Mouse (Mus musculus) neural tube, embryonic 13.5 days (tissue): Measurements from ENCODE around the gene Gprc5b. TPM values are rescaled to one million over a fixed set of nuclear protein-coding genes. Genes with fewer than 3 reads are reported as not detected.
A peak's percentile ranks its signal among the peaks of the same experiment; 100 is the strongest.

ENCODE experiments used
- ATAC-seq: fragments of 200-750 bp; cut with Nextera tagmentation; 2 replicates; pipeline ENCODE4 v1.8.0; 2017; ENCODE audit warnings: low read depth, mild to moderate bottlenecking, moderate TSS enrichment, moderate library complexity
- H3K27ac ChIP-seq: fragments of 300-500 bp; sonication (generic); replicated peaks from 2 replicates; pipeline ENCODE4 v1.5.1; 2015; ENCODE audit warnings: moderate library complexity, mild to moderate bottlenecking, inconsistent platforms
- H3K27me3 ChIP-seq: fragments of 300-500 bp; sonication (generic); 2 replicates; pipeline ENCODE4 v1.6.1; 2015; ENCODE audit warnings: mild to moderate bottlenecking, inconsistent platforms
- H3K36me3 ChIP-seq: fragments of 300-500 bp; sonication (generic); 2 replicates; pipeline ENCODE4 v1.6.1; 2015; ENCODE audit warnings: mild to moderate bottlenecking, inconsistent platforms
- H3K4me1 ChIP-seq: fragments of 300-500 bp; sonication (generic); replicated peaks from 2 replicates; pipeline ENCODE4 v1.6.1; 2015; ENCODE audit warnings: inconsistent platforms
- H3K4me2 ChIP-seq: fragments of 300-500 bp; sonication (generic); 2 replicates; pipeline ENCODE4 v1.6.1; 2015; ENCODE audit warnings: inconsistent platforms, mild to moderate bottlenecking, moderate library complexity
- H3K4me3 ChIP-seq: fragments of 300-500 bp; sonication (generic); 2 replicates; pipeline ENCODE4 v1.5.1; 2015; ENCODE audit warnings: mild to moderate bottlenecking, inconsistent platforms
- H3K9ac ChIP-seq: fragments of 300-500 bp; sonication (generic); 2 replicates; pipeline ENCODE4 v1.6.1; 2015; ENCODE audit warnings: moderate library complexity, mild to moderate bottlenecking, inconsistent platforms
- H3K9me3 ChIP-seq: fragments of 300-500 bp; sonication (generic); 2 replicates; pipeline ENCODE4 v1.6.1; 2016; ENCODE audit warnings: inconsistent platforms
- WGBS: fragments of 180-500 bp; shearing (Covaris S2); methylation state at CpG from one replicate; pipeline ENCODE4 v1.1.7; 2015; 5-methylcytosine and 5-hydroxymethylcytosine counted together
- polyA plus RNA-seq: library from polyadenylated mRNA; unstranded; fragments of >200 nt; fragmentation: Nextera tagmentation; extraction: Ambion mirVana; gene quantifications from 2 replicates; pipeline ENCODE4 v1.2.1, GENCODE M21; 2015

Gprc5b gene
- polyA plus RNA-seq, 1 experiment from 2014 or later: 6.9 TPM

- peak; percentile 12; the same call in 1 of the 2 replicates for ATAC-seq
- Histone ChIP-seq H3K27ac (no peak overlapping the region), H3K27me3 (peaks cover 4% of the 10 kb centered on the region; the same call in 1 of the 2 replicates), H3K36me3 (no peaks in the 10 kb centered on the region), H3K4me2 (peak overlapping the region; percentile 71), H3K9me3 (no peaks in the 10 kb centered on the region), H3K4me3 (no peak overlapping the region), H3K4me1 (peaks cover 45% of the 10 kb centered on the region), H3K9ac (no peak overlapping the region)
- 10% methylated on average over 13 of the region's 13 CpGs for WGBS
These were observed 1.3 kb upstream of the Gprc5b start for GRCm38 (mm10) chr7:118996137-118996837.

- Histone ChIP-seq H3K9me3 (no peaks in the 10 kb centered on the region), H3K4me1 (peaks cover 52% of the 10 kb centered on the region), H3K27me3 (peaks cover 4% of the 10 kb centered on the region; the same call in 1 of the 2 replicates), H3K9ac (peak overlapping the region; percentile 77), H3K4me3 (peak overlapping the region; percentile 61), H3K27ac (no peak overlapping the region), H3K36me3 (no peaks in the 10 kb centered on the region), H3K4me2 (peak overlapping the region; percentile 71)
- 13% methylated on average over 14 of the region's 14 CpGs for WGBS
- peak; percentile 20 for ATAC-seq
These were observed 660 bp upstream of the Gprc5b start for GRCm38 (mm10) chr7:118995671-118996070.

GRCm38 (mm10) chr7:118994231-118994842 lies 674 bp downstream of the Gprc5b start:
- Histone ChIP-seq H3K4me1 (peaks cover 65% of the 10 kb centered on the region), H3K4me3 (peak overlapping the region; percentile 61), H3K9me3 (no peaks in the 10 kb centered on the region), H3K27ac (peak overlapping the region; percentile 82), H3K4me2 (peak overlapping the region; percentile 71), H3K27me3 (peaks cover 4% of the 10 kb centered on the region; the same call in 1 of the 2 replicates), H3K36me3 (no peaks in the 10 kb centered on the region), H3K9ac (peak overlapping the region; percentile 77)
- 1% methylated on average over 21 of the region's 21 CpGs for WGBS
- ATAC-seq: peak; percentile 23

GRCm38 (mm10) chr7:118993597-118994230 lies 1.3 kb downstream of the Gprc5b start:
- Histone ChIP-seq H3K27me3 (peaks cover 4% of the 10 kb centered on the region; the same call in 1 of the 2 replicates), H3K27ac (peak overlapping the region; percentile 82), H3K4me2 (peak overlapping the region; percentile 71), H3K4me1 (peaks cover 66% of the 10 kb centered on the region), H3K9me3 (no peaks in the 10 kb centered on the region), H3K4me3 (peak overlapping the region; percentile 61), H3K36me3 (no peaks in the 10 kb centered on the region), H3K9ac (peak overlapping the region; percentile 77)
- no peak for ATAC-seq
- 1% methylated on average over 26 of the region's 26 CpGs for WGBS

- Histone ChIP-seq H3K4me2 (peak overlapping the region; percentile 71), H3K27ac (peak overlapping the region; percentile 82), H3K4me1 (peaks cover 66% of the 10 kb centered on the region), H3K27me3 (peaks cover 4% of the 10 kb centered on the region; the same call in 1 of the 2 replicates), H3K9me3 (no peaks in the 10 kb centered on the region), H3K4me3 (peak overlapping the region; percentile 61), H3K36me3 (no peaks in the 10 kb centered on the region), H3K9ac (peak overlapping the region; percentile 77)
- WGBS: 13% methylated on average over 13 of the region's 13 CpGs
- peak; percentile 11; the same call in 1 of the 2 replicates for ATAC-seq
These were observed 2.2 kb downstream of the Gprc5b start for GRCm38 (mm10) chr7:118992623-118993405.

- Histone ChIP-seq H3K4me2 (peak overlapping the region; percentile 71), H3K27me3 (peaks cover 4% of the 10 kb centered on the region; the same call in 1 of the 2 replicates), H3K36me3 (no peaks in the 10 kb centered on the region), H3K9me3 (no peaks in the 10 kb centered on the region), H3K9ac (no peak overlapping the region; the same call in 1 of the 2 replicates), H3K4me3 (peak overlapping the region; percentile 9; the same call in 1 of the 2 replicates), H3K27ac (peak overlapping the region; percentile 76), H3K4me1 (peaks cover 72% of the 10 kb centered on the region)
- no peak for ATAC-seq
- WGBS: 17% methylated on average over 6 of the region's 6 CpGs
These were observed 2.9 kb downstream of the Gprc5b start for GRCm38 (mm10) chr7:118992080-118992560.

- ATAC-seq: no peak
- Histone ChIP-seq H3K9me3 (no peaks in the 10 kb centered on the region), H3K27me3 (no peaks in the 10 kb centered on the region), H3K4me1 (peaks cover 77% of the 10 kb centered on the region), H3K4me3 (0 out of 2 replicates have a peak overlapping the region, but pooled peaks have one; percentile 9), H3K9ac (no peak overlapping the region), H3K36me3 (no peaks in the 10 kb centered on the region), H3K27ac (peak overlapping the region; percentile 76; the same call in 1 of the 2 replicates), H3K4me2 (peak overlapping the region; percentile 71)
- WGBS: 19% methylated on average over 4 of the region's 4 CpGs
These were observed 3.6 kb downstream of the Gprc5b start for GRCm38 (mm10) chr7:118991341-118991884.

GRCm38 (mm10) chr7:118990282-118990681 lies 4.7 kb downstream of the Gprc5b start:
- no peak for ATAC-seq
- Histone ChIP-seq H3K4me1 (peaks cover 76% of the 10 kb centered on the region), H3K4me3 (no peak overlapping the region), H3K9me3 (no peaks in the 10 kb centered on the region), H3K36me3 (no peaks in the 10 kb centered on the region), H3K27ac (no peak overlapping the region; the same call in 1 of the 2 replicates), H3K4me2 (no peak overlapping the region), H3K27me3 (no peaks in the 10 kb centered on the region), H3K9ac (no peak overlapping the region)
- WGBS: 58% methylated on average over 6 of the region's 6 CpGs

GRCm38 (mm10) chr7:118989275-118989856 lies 5.6 kb downstream of the Gprc5b start:
- ATAC-seq: no peak
- Histone ChIP-seq H3K9me3 (no peaks in the 10 kb centered on the region), H3K36me3 (no peaks in the 10 kb centered on the region), H3K4me1 (peaks cover 71% of the 10 kb centered on the region), H3K27me3 (no peaks in the 10 kb centered on the region), H3K4me3 (no peak overlapping the region), H3K4me2 (no peak overlapping the region), H3K27ac (no peak overlapping the region), H3K9ac (no peak overlapping the region)
- WGBS: 72% methylated on average over 5 of the region's 5 CpGs

- Histone ChIP-seq H3K9me3 (no peaks in the 10 kb centered on the region), H3K9ac (no peak overlapping the region), H3K27ac (no peak overlapping the region), H3K4me1 (peaks cover 54% of the 10 kb centered on the region), H3K4me2 (no peak overlapping the region), H3K36me3 (0 out of 2 replicates have a peak, but pooled peaks cover 7% of the 10 kb centered on the region), H3K4me3 (no peak overlapping the region), H3K27me3 (no peaks in the 10 kb centered on the region)
- no peak for ATAC-seq
- WGBS: 49% methylated on average over 4 of the region's 4 CpGs
These were observed 8.6 kb downstream of the Gprc5b start for GRCm38 (mm10) chr7:118986369-118986768.

GRCm38 (mm10) chr7:118985786-118986185 lies 9.2 kb downstream of the Gprc5b start:
- Histone ChIP-seq H3K9ac (no peak overlapping the region), H3K9me3 (no peaks in the 10 kb centered on the region), H3K27ac (no peak overlapping the region), H3K27me3 (no peaks in the 10 kb centered on the region), H3K4me2 (no peak overlapping the region), H3K36me3 (0 out of 2 replicates have a peak, but pooled peaks cover 7% of the 10 kb centered on the region), H3K4me1 (peaks cover 48% of the 10 kb centered on the region), H3K4me3 (no peak overlapping the region)
- no peak for ATAC-seq
- WGBS: 82% methylated on average over 4 of the region's 4 CpGs
